ENCODE assay signal across 24 mouse cellular contexts in the genomic region with DNA sequence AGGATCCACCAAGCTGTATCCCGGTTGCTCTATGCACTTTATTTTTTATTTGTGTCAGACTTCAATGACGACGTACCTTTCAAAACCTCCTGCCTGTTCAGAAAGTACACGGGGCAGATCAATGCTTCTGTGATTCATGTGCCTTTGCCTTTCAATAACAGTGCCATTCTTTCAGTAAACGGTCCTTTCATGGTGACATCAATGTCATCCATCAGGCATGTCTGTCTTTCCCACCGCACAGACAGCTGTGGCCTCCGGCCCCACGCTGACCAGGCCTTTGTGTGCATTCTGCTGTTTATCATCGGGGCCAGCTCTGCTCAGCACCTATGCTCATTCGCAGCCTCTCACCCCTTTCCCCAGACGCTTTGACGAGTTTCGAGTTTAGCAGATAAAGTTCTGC.
DNase-seq lines count a peak whose midpoint lies in the region; ATAC-seq lines count a peak whose summit lies in the region.
"Had no signal": no experiment of that assay in that cellular context is flagged by ENCODE, and none has a peak within 500 bp of the region (broad histone marks: within the 10 kb centered on the region; RNA-seq: fewer than 3 reads in every experiment).

No protein-coding gene starts in this region.

- no peak overlapping the region for H3K9ac ChIP-seq in heart, embryonic 12.5 days
- no peak overlapping the region for H3K9ac ChIP-seq in midbrain, embryonic 15.5 days
- no peak overlapping the region for H3K9ac ChIP-seq in neural tube, embryonic 11.5 days (ENCODE audit: low read length)
- H3K9ac ChIP-seq: embryonic facial prominence, embryonic 15.5 days; limb, embryonic 15.5 days; liver, embryonic 15.5 days; lung, embryonic 15.5 days had no signal

- intact Hi-C loops in heart, postnatal 14 days (cut with DNase I) = no loop called here

- H3K36me3 ChIP-seq in heart, embryonic 12.5 days = no peaks in the 10 kb centered on the region
- no peaks in the 10 kb centered on the region for H3K36me3 ChIP-seq in midbrain, embryonic 10.5 days
- H3K36me3 ChIP-seq in midbrain, embryonic 15.5 days (replicated peaks) = no peaks in the 10 kb centered on the region
- H3K36me3 ChIP-seq in neural tube, embryonic 11.5 days (ENCODE audit: control insufficient read depth, insufficient read depth, low read length) = no peaks in the 10 kb centered on the region
- H3K36me3 ChIP-seq: embryonic facial prominence, embryonic 15.5 days; limb, embryonic 15.5 days; liver, embryonic 15.5 days; lung, embryonic 15.5 days had no signal

- H3K4me2 ChIP-seq in heart, embryonic 12.5 days = peak overlapping the region; percentile 38
- no peak overlapping the region for H3K4me2 ChIP-seq in midbrain, embryonic 15.5 days
- 0 out of 2 replicates have a peak overlapping the region, but pooled peaks have one; percentile 11 for H3K4me2 ChIP-seq in neural tube, embryonic 11.5 days (ENCODE audit: low read depth)
- H3K4me2 ChIP-seq: embryonic facial prominence, embryonic 15.5 days; limb, embryonic 15.5 days; liver, embryonic 15.5 days; lung, embryonic 15.5 days had no signal

- 0 out of 2 replicates have a peak overlapping the region, but pooled peaks have one; percentile 19 for H3K27ac ChIP-seq in heart, embryonic 12.5 days (ENCODE audit: poor library complexity, severe bottlenecking)
- H3K27ac ChIP-seq in midbrain, embryonic 10.5 days (replicated peaks) = peak overlapping the region; percentile 63
- H3K27ac ChIP-seq in midbrain, embryonic 15.5 days = no peak overlapping the region
- 0 out of 2 replicates have a peak overlapping the region, but pooled peaks have one; percentile 39 for H3K27ac ChIP-seq in neural tube, embryonic 11.5 days (ENCODE audit: low read depth, low read length)
- H3K27ac ChIP-seq: embryonic facial prominence, embryonic 15.5 days; kidney, postnatal 0 days; limb, embryonic 15.5 days; liver, embryonic 15.5 days; lung, embryonic 15.5 days had no signal

- H3K9me3 ChIP-seq in heart, embryonic 12.5 days (replicated peaks) = 0 out of 2 replicates have a peak, but pooled peaks cover under 1% of the 10 kb centered on the region
- H3K9me3 ChIP-seq in midbrain, embryonic 10.5 days (replicated peaks) = no peaks in the 10 kb centered on the region
- H3K9me3 ChIP-seq in midbrain, embryonic 15.5 days = no peaks in the 10 kb centered on the region
- no peaks in the 10 kb centered on the region for H3K9me3 ChIP-seq in neural tube, embryonic 11.5 days (ENCODE audit: control insufficient read depth, low read length)
- H3K9me3 ChIP-seq: embryonic facial prominence, embryonic 15.5 days; limb, embryonic 15.5 days; liver, embryonic 15.5 days; lung, embryonic 15.5 days had no signal

- 22% methylated on average over 13 of the region's 13 CpGs for WGBS in heart, embryonic 12.5 days
- WGBS in midbrain, embryonic 10.5 days = 39% methylated on average over 13 of the region's 13 CpGs
- 11% methylated on average over 13 of the region's 13 CpGs for WGBS in midbrain, embryonic 15.5 days
- 16% methylated on average over 13 of the region's 13 CpGs for WGBS in neural tube, embryonic 11.5 days

- peaks cover 12% of the 10 kb centered on the region for H3K4me1 ChIP-seq in heart, embryonic 12.5 days (replicated peaks)
- peaks cover 47% of the 10 kb centered on the region for H3K4me1 ChIP-seq in midbrain, embryonic 10.5 days
- peaks cover 14% of the 10 kb centered on the region for H3K4me1 ChIP-seq in midbrain, embryonic 15.5 days
- H3K4me1 ChIP-seq in neural tube, embryonic 11.5 days (ENCODE audit: control insufficient read depth, insufficient read depth, low read length) = peaks cover 26% of the 10 kb centered on the region
- H3K4me1 ChIP-seq: embryonic facial prominence, embryonic 15.5 days; limb, embryonic 15.5 days; liver, embryonic 15.5 days; megakaryocyte, embryonic 14.5 days had no signal

- DNase-seq in heart, postnatal 14 days = no peak
- DNase-seq in midbrain, embryonic 10.5 days (ENCODE audit: low spot score) = peak; percentile 45
- peak; percentile 69 for DNase-seq in embryo, embryonic 10.5 days (ENCODE audit: low spot score)
- peak; percentile 68 for DNase-seq in neural tube, embryonic 11.5 days (ENCODE audit: low spot score)
- DNase-seq in left cerebral cortex, adult 11 months (ENCODE audit: low spot score) = no peak
- DNase-seq: adrenal gland, adult 2 months; cerebellum, adult 18-20 months; cerebellum, postnatal 14 days; gastrocnemius, postnatal 36 days; kidney, adult 2 months; layer of hippocampus, adult 9-11 months; left cerebral cortex, postnatal 4 days; lung, postnatal 36 days; right cerebral cortex, adult 18-20 months; thymus, adult 18-20 months; thymus, postnatal 36 days had no signal

- no peak overlapping the region for H3K4me3 ChIP-seq in heart, embryonic 12.5 days
- no peak overlapping the region for H3K4me3 ChIP-seq in midbrain, embryonic 10.5 days
- H3K4me3 ChIP-seq in midbrain, embryonic 15.5 days = no peak overlapping the region
- no peak overlapping the region for H3K4me3 ChIP-seq in neural tube, embryonic 11.5 days (ENCODE audit: low read depth, low read length)
- H3K4me3 ChIP-seq: embryonic facial prominence, embryonic 15.5 days; limb, embryonic 15.5 days; liver, embryonic 15.5 days; lung, embryonic 15.5 days; megakaryocyte, embryonic 14.5 days had no signal

- no peaks in the 10 kb centered on the region for H3K27me3 ChIP-seq in heart, embryonic 12.5 days (replicated peaks)
- peaks cover 18% of the 10 kb centered on the region for H3K27me3 ChIP-seq in midbrain, embryonic 10.5 days (ENCODE audit: low read depth, poor library complexity, severe bottlenecking)
- no peaks in the 10 kb centered on the region for H3K27me3 ChIP-seq in midbrain, embryonic 15.5 days (replicated peaks)
- H3K27me3 ChIP-seq in neural tube, embryonic 11.5 days (ENCODE audit: control insufficient read depth, insufficient read depth, low read length) = no peaks in the 10 kb centered on the region
- H3K27me3 ChIP-seq: embryonic facial prominence, embryonic 15.5 days; limb, embryonic 15.5 days; liver, embryonic 15.5 days; lung, embryonic 15.5 days had no signal

- no peak for ATAC-seq in heart, embryonic 12.5 days (ENCODE audit: insufficient number of reproducible peaks, low FRiP score)
- ATAC-seq in midbrain, embryonic 15.5 days (replicated peaks) = no peak
- peak; percentile 58 for ATAC-seq in neural tube, embryonic 11.5 days (ENCODE audit: insufficient read depth, low FRiP score, low TSS enrichment)

Comparison
In these comparisons a context has a peak if more than half of its experiments do, and no peak if none do; other contexts are left out.
1. DNase-seq: peak in midbrain, embryonic 10.5 days (single experiment), embryo, embryonic 10.5 days (single experiment) and neural tube, embryonic 11.5 days (single experiment); none in heart, postnatal 14 days (0 of 2) and left cerebral cortex, adult 11 months (single experiment).